Mouse (Mus musculus) midbrain, embryonic 12.5 days (tissue): ENCODE data around the gene Osbpl2. TPM values are rescaled to one million over a fixed set of nuclear protein-coding genes. Genes with fewer than 3 reads are reported as not detected.

Experiments
- ATAC-seq: fragments of 200-750 bp; cut with Nextera tagmentation; 2 replicates; pipeline ENCODE4 v1.8.0; 2017; ENCODE audit warnings: low read depth, moderate TSS enrichment, moderate library complexity; ENCODE audit not compliant: low FRiP score
- H3K27ac ChIP-seq: fragments of 300-500 bp; sonication (generic); replicated peaks from 2 replicates; pipeline ENCODE4 v1.5.1; 2016; ENCODE audit warnings: mild to moderate bottlenecking
- H3K27me3 ChIP-seq: fragments of 300-500 bp; sonication (generic); 2 replicates; pipeline ENCODE4 v1.6.1; 2016; ENCODE audit warnings: mild to moderate bottlenecking
- H3K36me3 ChIP-seq: fragments of 300-500 bp; sonication (generic); 2 replicates; pipeline ENCODE4 v1.6.1; 2016
- H3K4me1 ChIP-seq: fragments of 300-500 bp; sonication (generic); 2 replicates; pipeline ENCODE4 v1.6.1; 2016
- H3K4me2 ChIP-seq: fragments of 300-500 bp; sonication (generic); replicated peaks from 2 replicates; pipeline ENCODE4 v1.6.1; 2016; ENCODE audit warnings: mild to moderate bottlenecking, moderate library complexity
- H3K4me3 ChIP-seq: fragments of 300-500 bp; sonication (generic); 2 replicates; pipeline ENCODE4 v1.5.1; 2016; ENCODE audit warnings: mild to moderate bottlenecking
- H3K9ac ChIP-seq: fragments of 300-500 bp; sonication (generic); replicated peaks from 2 replicates; pipeline ENCODE4 v1.6.1; 2016; ENCODE audit warnings: mild to moderate bottlenecking, moderate library complexity
- H3K9me3 ChIP-seq: fragments of 300-500 bp; sonication (generic); 2 replicates; pipeline ENCODE4 v1.6.1; 2016; ENCODE audit warnings: mild to moderate bottlenecking
- WGBS: fragments of 180-500 bp; shearing (Covaris S2); methylation state at CpG from one replicate; pipeline ENCODE4 v1.1.7; 2016; 5-methylcytosine and 5-hydroxymethylcytosine counted together
- polyA plus RNA-seq: library from polyadenylated mRNA; unstranded; fragments of >200 nt; fragmentation: Nextera tagmentation; extraction: Ambion mirVana; gene quantifications from 2 replicates; pipeline ENCODE4 v1.2.1, GENCODE M21; 2016

The Osbpl2 gene
- polyA plus RNA-seq: 52.7 and 52.8 TPM in 2 replicates

- peak within 1 kb of the TSS; percentile 87 for H3K9ac ChIP-seq
- under 1% methylated on average over 51 of the region's 55 CpGs for WGBS
- H3K4me1 ChIP-seq: peaks cover 57% of the 10 kb centered on the region
- H3K4me3 ChIP-seq: peak within 1 kb of the TSS; percentile 89
- peaks cover 9% of the 10 kb centered on the region for H3K36me3 ChIP-seq
- peak; percentile 95 for ATAC-seq
- peak within 1 kb of the TSS; percentile 96 for H3K4me2 ChIP-seq
- H3K27ac ChIP-seq: peak within 1 kb of the TSS; percentile 94
- no peaks in the 10 kb centered on the region for H3K9me3 ChIP-seq
- 0 out of 2 replicates have a peak, but pooled peaks cover 7% of the 10 kb centered on the region for H3K27me3 ChIP-seq
Observed at GRCm38 (mm10) chr2:180118661-180119438, at the start of gene Osbpl2. Gene Osbpl2 (plus strand): TSS chr2:180119306.

GRCm38 (mm10) chr2:180069770-180070480, 49.2 kb upstream of the Osbpl2 start:
- peaks cover 31% of the 10 kb centered on the region for H3K36me3 ChIP-seq
- no peaks in the 10 kb centered on the region for H3K9me3 ChIP-seq
- no peaks in the 10 kb centered on the region for H3K27me3 ChIP-seq
- 37% methylated on average over 20 of the region's 20 CpGs for WGBS
- H3K27ac ChIP-seq: peak overlapping the region; percentile 79
- H3K4me2 ChIP-seq: peak overlapping the region; percentile 83
- H3K4me1 ChIP-seq: peaks cover 11% of the 10 kb centered on the region
- no peak for ATAC-seq
- peak overlapping the region; percentile 67 for H3K4me3 ChIP-seq
- H3K9ac ChIP-seq: peak overlapping the region; percentile 82

GRCm38 (mm10) chr2:180070481-180071453, 48.3 kb upstream of the Osbpl2 start, which contains the start of gene Mtg2:
Gene Mtg2 (plus strand): TSS chr2:180070588.
- H3K4me3 ChIP-seq: peak within 1 kb of the TSS; percentile 67

GRCm38 (mm10) chr2:180071671-180072070, 47.4 kb upstream of the Osbpl2 start:
- H3K4me3 ChIP-seq: no peak overlapping the region
- 83% methylated on average over 2 of the region's 2 CpGs for WGBS
- H3K4me1 ChIP-seq: peaks cover 11% of the 10 kb centered on the region
- H3K27ac ChIP-seq: no peak overlapping the region
- H3K36me3 ChIP-seq: peaks cover 26% of the 10 kb centered on the region
- no peak overlapping the region for H3K4me2 ChIP-seq
- no peaks in the 10 kb centered on the region for H3K9me3 ChIP-seq
- no peak overlapping the region for H3K9ac ChIP-seq
- ATAC-seq: no peak
- H3K27me3 ChIP-seq: no peaks in the 10 kb centered on the region

More at GRCm38 (mm10) chr2:180070481-180071453, 48.3 kb upstream of the Osbpl2 start, which contains the start of gene Mtg2:
- Histone ChIP-seq H3K36me3 (peaks cover 26% of the 10 kb centered on the region), H3K27ac (peak within 1 kb of the TSS; percentile 79), H3K4me1 (peaks cover 11% of the 10 kb centered on the region), H3K4me2 (peak within 1 kb of the TSS; percentile 83), H3K27me3 (no peaks in the 10 kb centered on the region), H3K9ac (peak within 1 kb of the TSS; percentile 82), H3K9me3 (no peaks in the 10 kb centered on the region)
- ATAC-seq: peak; percentile 96
- WGBS: 6% methylated on average over 58 of the region's 58 CpGs

- H3K36me3 ChIP-seq: peaks cover 25% of the 10 kb centered on the region
- peaks cover 11% of the 10 kb centered on the region for H3K4me1 ChIP-seq
- WGBS: 91% methylated on average over 7 of the region's 7 CpGs
- no peak overlapping the region for H3K27ac ChIP-seq
- H3K4me2 ChIP-seq: no peak overlapping the region
- no peak for ATAC-seq
- H3K9me3 ChIP-seq: no peaks in the 10 kb centered on the region
- H3K27me3 ChIP-seq: no peaks in the 10 kb centered on the region
- no peak overlapping the region for H3K4me3 ChIP-seq
- no peak overlapping the region for H3K9ac ChIP-seq
Observed at GRCm38 (mm10) chr2:180072886-180073285, 46.2 kb upstream of the Osbpl2 start.

- Histone ChIP-seq H3K4me3 (no peak overlapping the region), H3K9ac (no peak overlapping the region), H3K27ac (no peak overlapping the region), H3K9me3 (no peaks in the 10 kb centered on the region), H3K4me2 (no peak overlapping the region), H3K4me1 (no peaks in the 10 kb centered on the region), H3K36me3 (peaks cover 48% of the 10 kb centered on the region), H3K27me3 (no peaks in the 10 kb centered on the region)
- ATAC-seq: no peak
- 71% methylated on average over 3 of the region's 3 CpGs for WGBS
Observed at GRCm38 (mm10) chr2:180077622-180078021, 41.5 kb upstream of the Osbpl2 start.

GRCm38 (mm10) chr2:180080680-180081079, 38.4 kb upstream of the Osbpl2 start:
- H3K4me2 ChIP-seq: no peak overlapping the region
- peaks cover 69% of the 10 kb centered on the region for H3K36me3 ChIP-seq
- no peaks in the 10 kb centered on the region for H3K27me3 ChIP-seq
- ATAC-seq: no peak
- no peaks in the 10 kb centered on the region for H3K9me3 ChIP-seq
- H3K27ac ChIP-seq: no peak overlapping the region
- no peak overlapping the region for H3K4me3 ChIP-seq
- no peaks in the 10 kb centered on the region for H3K4me1 ChIP-seq
- H3K9ac ChIP-seq: no peak overlapping the region
- 96% methylated on average over 8 of the region's 8 CpGs for WGBS

GRCm38 (mm10) chr2:180083063-180083462, 36.0 kb upstream of the Osbpl2 start:
- Histone ChIP-seq H3K36me3 (peaks cover 68% of the 10 kb centered on the region), H3K27me3 (no peaks in the 10 kb centered on the region), H3K4me1 (peaks cover 6% of the 10 kb centered on the region; the same call in 1 of the 2 replicates), H3K27ac (no peak overlapping the region), H3K9ac (no peak overlapping the region), H3K4me3 (no peak overlapping the region), H3K9me3 (no peaks in the 10 kb centered on the region), H3K4me2 (no peak overlapping the region)
- WGBS: 95% methylated on average over 10 of the region's 10 CpGs
- no peak for ATAC-seq

GRCm38 (mm10) chr2:180084565-180084964, 34.5 kb upstream of the Osbpl2 start:
- ATAC-seq: no peak
- Histone ChIP-seq H3K4me2 (no peak overlapping the region), H3K4me3 (no peak overlapping the region), H3K27ac (no peak overlapping the region), H3K27me3 (no peaks in the 10 kb centered on the region), H3K4me1 (peaks cover 6% of the 10 kb centered on the region; the same call in 1 of the 2 replicates), H3K9ac (no peak overlapping the region), H3K9me3 (no peaks in the 10 kb centered on the region), H3K36me3 (peaks cover 59% of the 10 kb centered on the region)
- WGBS: 47% methylated on average over 3 of the region's 3 CpGs

GRCm38 (mm10) chr2:180085926-180086636, 33.0 kb upstream of the Osbpl2 start:
- no peak overlapping the region for H3K4me2 ChIP-seq
- H3K9me3 ChIP-seq: no peaks in the 10 kb centered on the region
- WGBS: 82% methylated on average over 16 of the region's 16 CpGs
- H3K36me3 ChIP-seq: peaks cover 49% of the 10 kb centered on the region
- no peak overlapping the region for H3K9ac ChIP-seq
- H3K27ac ChIP-seq: no peak overlapping the region
- no peaks in the 10 kb centered on the region for H3K27me3 ChIP-seq
- no peak for ATAC-seq
- H3K4me1 ChIP-seq: peaks cover 6% of the 10 kb centered on the region; the same call in 1 of the 2 replicates
- no peak overlapping the region for H3K4me3 ChIP-seq

GRCm38 (mm10) chr2:180086637-180087027, 32.5 kb upstream of the Osbpl2 start:
- ATAC-seq: no peak
- Histone ChIP-seq H3K4me3 (no peak overlapping the region), H3K9me3 (no peaks in the 10 kb centered on the region), H3K4me2 (no peak overlapping the region), H3K36me3 (peaks cover 43% of the 10 kb centered on the region), H3K27me3 (no peaks in the 10 kb centered on the region), H3K27ac (no peak overlapping the region), H3K9ac (no peak overlapping the region), H3K4me1 (peaks cover 6% of the 10 kb centered on the region; the same call in 1 of the 2 replicates)
- WGBS: 88% methylated on average over 5 of the region's 5 CpGs
